Comparison of ENCODE assay signal across 17 mouse cellular contexts in genomic region chr7:137068796-137069195, GRCm38 (mm10).
DNase-seq lines count a peak whose midpoint lies in the region; ATAC-seq lines count a peak whose summit lies in the region.
"Had no signal": no experiment of that assay in that cellular context is flagged by ENCODE, and none has a peak within 500 bp of the region (broad histone marks: within the 10 kb centered on the region; RNA-seq: fewer than 3 reads in every experiment).

No protein-coding gene starts in this region.

- H3K4me3 ChIP-seq in heart, embryonic 12.5 days, result no peak overlapping the region
- H3K4me3 ChIP-seq in brown adipose tissue, adult 24 weeks (ENCODE audit: insufficient read depth, low read depth, low read length), result no peak overlapping the region
- H3K4me3 ChIP-seq: embryonic facial prominence, embryonic 13.5 days; limb, embryonic 15.5 days had no signal

- DNase-seq in heart, adult 8-10 months (ENCODE audit: low spot score), result peak; percentile 54
- DNase-seq in NIH3T3 (ENCODE audit: low read depth) (peak; percentile 78), adipocyte (ENCODE audit: low spot score) (peak; percentile 79)
- no peak for DNase-seq in thymus, postnatal 4 days
- DNase-seq in frontal cortex, postnatal 14 days (ENCODE audit: low spot score in 2 of 2), result no peak
- DNase-seq: kidney, adult 18-20 months; kidney, postnatal 10 days; layer of hippocampus, postnatal 36 days; liver, postnatal 0 days; lung, postnatal 14 days; thymus, postnatal 14 days had no signal

- peaks cover 49% of the 10 kb centered on the region for H3K27me3 ChIP-seq in heart, embryonic 12.5 days (replicated peaks)
- H3K27me3 ChIP-seq: limb, embryonic 15.5 days had no signal

- H3K9me3 ChIP-seq in heart, embryonic 12.5 days (replicated peaks), result no peaks in the 10 kb centered on the region
- H3K9me3 ChIP-seq: embryonic facial prominence, embryonic 13.5 days; limb, embryonic 15.5 days had no signal

- 52% methylated on average over 5 of the region's 5 CpGs for WGBS in heart, embryonic 12.5 days

- no peak overlapping the region for H3K4me2 ChIP-seq in heart, embryonic 12.5 days
- H3K4me2 ChIP-seq: embryonic facial prominence, embryonic 13.5 days; limb, embryonic 15.5 days had no signal

- peaks cover 44% of the 10 kb centered on the region for H3K4me1 ChIP-seq in heart, embryonic 12.5 days (replicated peaks)
- H3K4me1 ChIP-seq in brown adipose tissue, adult 24 weeks (ENCODE audit: control insufficient read depth, insufficient read depth, insufficient read length, low read length), result peaks cover 9% of the 10 kb centered on the region
- H3K4me1 ChIP-seq: embryonic facial prominence, embryonic 13.5 days had no signal

- H3K36me3 ChIP-seq in heart, embryonic 12.5 days, result no peaks in the 10 kb centered on the region
- H3K36me3 ChIP-seq: embryonic facial prominence, embryonic 13.5 days; limb, embryonic 15.5 days had no signal

- ATAC-seq in heart, embryonic 12.5 days (ENCODE audit: insufficient number of reproducible peaks, low FRiP score), result no peak
- ATAC-seq: forebrain, embryonic 16.5 days; hindbrain, embryonic 16.5 days; liver, postnatal 0 days had no signal

- no peak overlapping the region for H3K9ac ChIP-seq in heart, embryonic 12.5 days
- H3K9ac ChIP-seq: embryonic facial prominence, embryonic 13.5 days; limb, embryonic 15.5 days; liver, postnatal 0 days had no signal

- H3K27ac ChIP-seq in heart, embryonic 12.5 days (ENCODE audit: poor library complexity, severe bottlenecking), result no peak overlapping the region
- peak overlapping the region; percentile 60 for H3K27ac ChIP-seq in brown adipose tissue, adult 24 weeks (replicated peaks; ENCODE audit: low read depth, low read length)
- H3K27ac ChIP-seq: embryonic facial prominence, embryonic 13.5 days; limb, embryonic 15.5 days had no signal

Comparison
In these comparisons a context has a peak if more than half of its experiments do, and no peak if none do; other contexts are left out.
1. DNase-seq: peak in heart, adult 8-10 months (single experiment), NIH3T3 (single experiment) and adipocyte (single experiment); none in thymus, postnatal 4 days (single experiment) and frontal cortex, postnatal 14 days (0 of 2).